Mouse (Mus musculus): Measurements from ENCODE around the gene Nfkbil1.

Nfkbil1 gene

GRCm38 (mm10) chr17:35241305-35242014 is 5.9 kb upstream of the Nfkbil1 start, which contains the start of gene Ddx39b:
TSS of gene Ddx39b (plus strand) at chr17:35241746.
- in situ Hi-C loops (cut with MboI; ENCODE audit: low pct_unique_long_range_greater_than_20kb in 1 of 2, low sequenced_read_pairs in 2 of 2, unreplicated experiment in 1 of 2): no loop called here

DNA sequence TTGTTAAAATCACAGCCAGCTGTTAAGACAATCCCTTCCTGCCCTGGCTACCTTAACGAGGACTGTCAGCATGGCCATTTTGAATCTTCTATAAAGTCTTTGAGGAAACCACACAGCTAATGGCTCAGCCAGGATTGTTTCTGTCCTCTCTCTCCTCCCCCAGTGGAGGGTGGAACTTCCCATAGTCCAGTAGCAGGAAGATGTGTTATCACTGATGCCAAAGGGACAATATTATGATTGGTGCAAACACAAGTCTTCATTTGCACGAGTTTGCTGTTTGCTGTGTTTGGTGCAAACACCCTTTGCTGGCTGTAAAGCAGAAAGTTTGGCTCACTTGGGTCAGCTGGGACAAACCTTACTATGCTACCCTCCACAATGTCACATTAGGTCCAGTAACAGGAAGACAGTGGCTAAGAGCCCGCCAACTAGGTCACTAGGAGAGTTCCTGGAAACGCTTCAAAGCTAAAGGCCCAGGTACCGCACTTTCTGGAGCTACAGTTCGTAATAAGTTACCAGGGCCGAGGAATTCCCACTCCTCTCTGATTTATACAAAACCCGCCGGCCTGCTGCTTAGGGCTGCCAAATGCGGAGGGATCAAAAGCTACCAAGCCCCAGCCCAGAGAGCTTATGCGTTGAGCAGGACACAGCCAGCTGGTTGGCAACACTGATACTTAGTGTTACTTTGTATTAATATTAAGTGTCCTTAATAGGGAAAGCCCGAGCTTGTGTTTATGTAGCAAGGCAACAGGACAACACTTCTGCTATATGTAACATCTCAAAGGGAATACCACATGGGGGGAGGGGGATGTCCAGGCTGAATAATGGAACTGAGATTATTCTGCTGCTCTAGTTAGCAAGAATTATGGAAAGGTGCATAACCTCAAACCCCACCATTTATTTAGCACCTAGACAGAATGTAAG is 5.1 kb upstream of the Nfkbil1 start:
- in situ Hi-C loops (cut with MboI; ENCODE audit: low pct_unique_long_range_greater_than_20kb in 1 of 2, low sequenced_read_pairs in 2 of 2, unreplicated experiment in 1 of 2): no loop called here

DNA sequence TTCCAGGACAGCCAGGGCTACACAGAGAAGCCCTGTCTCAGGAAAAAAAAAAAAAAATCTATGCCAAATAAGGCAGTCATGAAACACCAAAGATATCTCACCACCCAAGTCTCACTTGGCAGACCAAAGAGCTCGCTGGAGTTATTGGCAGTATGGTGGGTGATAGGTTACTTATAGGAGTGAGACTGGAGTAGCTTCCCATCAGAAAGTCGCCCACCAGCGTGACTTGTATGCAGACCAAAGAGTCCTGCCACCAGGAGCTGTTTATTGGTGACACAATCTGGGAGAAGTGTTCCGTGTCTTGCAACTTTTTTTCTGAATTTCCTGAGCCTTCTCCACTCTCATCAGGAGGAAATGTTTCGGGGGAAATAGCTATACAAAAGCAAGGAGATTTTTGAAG is 4.1 kb upstream of the Nfkbil1 start:
- in situ Hi-C loops (cut with MboI; ENCODE audit: low pct_unique_long_range_greater_than_20kb in 1 of 2, low sequenced_read_pairs in 2 of 2, unreplicated experiment in 1 of 2): no loop called here

DNA sequence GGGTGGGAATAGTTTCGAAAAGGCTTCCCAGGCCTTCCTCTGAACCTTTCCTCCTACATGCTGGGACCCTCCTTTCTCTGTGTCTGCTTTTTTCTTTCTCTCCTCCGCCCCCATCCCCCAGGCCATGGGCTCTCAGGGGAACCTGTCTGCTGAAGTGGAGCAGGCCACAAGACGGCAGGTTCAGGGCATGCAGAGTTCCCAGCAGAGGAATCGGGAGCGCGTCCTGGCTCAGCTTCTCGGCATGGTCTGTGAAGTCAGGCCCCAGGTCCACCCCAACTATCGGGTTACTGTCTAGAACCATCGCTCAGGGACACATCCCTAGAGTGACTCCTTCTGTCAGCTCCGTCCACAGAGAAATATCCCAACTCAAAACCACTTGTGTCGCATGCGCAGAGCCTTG is 1.9 kb upstream of the Nfkbil1 start:
- in situ Hi-C loops (cut with MboI; ENCODE audit: low pct_unique_long_range_greater_than_20kb in 1 of 2, low sequenced_read_pairs in 2 of 2, unreplicated experiment in 1 of 2): no loop called here

GRCm38 (mm10) chr17:35236996-35237395 is 1.4 kb upstream of the Nfkbil1 start:
- in situ Hi-C loops (cut with MboI; ENCODE audit: low pct_unique_long_range_greater_than_20kb in 1 of 2, low sequenced_read_pairs in 2 of 2, unreplicated experiment in 1 of 2): no loop called here

GRCm38 (mm10) chr17:35236390-35236746 is 776 bp upstream of the Nfkbil1 start:
- in situ Hi-C loops (cut with MboI; ENCODE audit: low pct_unique_long_range_greater_than_20kb in 1 of 2, low sequenced_read_pairs in 2 of 2, unreplicated experiment in 1 of 2): no loop called here

DNA sequence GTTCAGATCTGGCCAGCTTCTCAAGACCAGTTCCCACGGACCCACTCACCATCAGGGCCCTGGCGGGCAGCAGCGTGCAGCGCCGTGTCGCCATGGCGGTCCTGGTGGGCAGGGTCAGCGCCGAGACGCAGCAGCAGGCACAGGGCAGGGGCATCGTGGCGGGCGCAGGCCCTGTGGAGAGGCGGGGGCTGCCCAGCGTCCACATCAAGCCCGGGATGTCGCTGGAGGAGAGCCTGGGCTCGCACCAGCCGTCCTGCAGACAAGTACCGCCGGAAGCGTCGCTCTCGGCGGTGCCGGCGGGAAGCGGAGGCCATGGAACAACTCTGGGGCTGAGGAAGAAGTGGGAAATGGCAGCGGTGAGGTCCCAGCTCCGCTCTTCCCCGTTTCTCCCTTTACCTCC is 689 bp downstream of the Nfkbil1 start:
- in situ Hi-C loops (cut with MboI; ENCODE audit: low pct_unique_long_range_greater_than_20kb in 1 of 2, low sequenced_read_pairs in 2 of 2, unreplicated experiment in 1 of 2): loop anchor here (5.0 kb wide), 2 partner anchors 58 to 68 kb away; partner anchors contain the start of gene Aif1 (in 1 of the 2)

DNA sequence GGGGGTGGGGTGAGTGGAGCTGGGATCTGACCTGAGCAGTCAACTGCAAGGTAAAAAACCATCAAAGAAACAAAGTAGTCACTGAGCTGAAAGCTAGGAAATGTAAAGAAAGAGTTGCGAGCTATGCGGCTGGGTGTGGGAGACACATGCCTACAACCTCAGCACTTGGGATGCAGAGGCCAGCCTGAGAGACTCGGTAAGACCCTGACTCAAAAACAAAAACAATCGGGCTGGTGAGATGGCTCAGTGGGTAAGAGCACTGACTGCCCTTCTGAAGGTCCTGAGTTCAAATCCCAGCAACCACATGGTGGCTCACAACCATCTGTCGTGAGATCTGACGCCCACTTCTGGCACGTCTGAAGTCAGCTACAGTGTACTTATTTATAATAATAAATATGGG is 1.5 kb downstream of the Nfkbil1 start:
- in situ Hi-C loops (cut with MboI; ENCODE audit: low pct_unique_long_range_greater_than_20kb in 1 of 2, low sequenced_read_pairs in 2 of 2, unreplicated experiment in 1 of 2): loop anchor here (5.0 kb wide), 2 partner anchors 57 to 67 kb away; partner anchors contain the start of gene Aif1 (in 1 of the 2)

DNA sequence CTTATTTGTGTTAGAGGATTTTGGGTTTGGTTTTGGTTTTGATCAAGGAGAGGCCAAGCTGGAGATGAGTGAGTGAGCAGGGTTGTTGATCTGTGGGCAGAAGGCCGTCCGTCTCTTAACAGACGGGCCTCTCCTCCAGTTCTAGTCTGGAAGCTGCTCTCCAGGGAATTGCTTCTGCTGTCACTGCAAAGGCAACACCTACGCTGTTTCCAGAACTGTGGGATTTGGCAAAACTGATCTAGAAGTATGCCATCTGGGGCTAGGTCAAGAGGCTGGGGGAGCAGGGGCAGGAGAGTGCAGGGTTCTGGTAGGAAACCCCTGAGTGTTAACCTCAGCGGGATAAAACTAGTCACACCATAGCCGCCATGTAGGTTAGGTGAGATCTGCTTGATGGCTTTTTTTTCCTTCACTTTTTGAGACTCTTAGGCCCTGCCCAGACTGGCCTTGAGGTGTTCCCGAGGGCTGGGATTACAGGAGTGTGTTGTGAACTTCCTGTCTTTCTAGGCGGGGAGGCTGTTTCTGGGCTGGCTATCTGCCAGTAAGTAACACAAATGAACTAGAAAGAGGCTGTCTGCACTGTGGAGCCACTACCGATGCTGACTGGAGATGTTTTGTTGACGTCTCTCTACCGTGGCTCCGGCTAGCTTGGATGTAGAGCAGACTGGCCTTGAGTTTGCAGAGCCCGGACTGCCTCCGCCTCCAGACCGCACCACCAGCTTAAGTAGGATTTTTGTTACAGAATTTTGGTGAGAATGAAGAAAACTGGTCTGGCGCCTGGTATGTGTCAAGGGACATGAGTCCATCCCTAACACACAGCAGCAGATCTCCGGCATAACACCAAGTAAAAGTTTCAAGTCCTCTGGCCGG is 2.2 kb downstream of the Nfkbil1 start, which contains the start of gene Atp6v1g2:
Gene Atp6v1g2 (plus strand): TSS at position 547 of the 867 bp plus-strand sequence.
- in situ Hi-C loops (cut with MboI; ENCODE audit: low pct_unique_long_range_greater_than_20kb in 1 of 2, low sequenced_read_pairs in 2 of 2, unreplicated experiment in 1 of 2): loop anchor here (5.0 kb wide), 2 partner anchors 56 to 66 kb away; partner anchors contain the start of gene Aif1 (in 1 of the 2)

DNA sequence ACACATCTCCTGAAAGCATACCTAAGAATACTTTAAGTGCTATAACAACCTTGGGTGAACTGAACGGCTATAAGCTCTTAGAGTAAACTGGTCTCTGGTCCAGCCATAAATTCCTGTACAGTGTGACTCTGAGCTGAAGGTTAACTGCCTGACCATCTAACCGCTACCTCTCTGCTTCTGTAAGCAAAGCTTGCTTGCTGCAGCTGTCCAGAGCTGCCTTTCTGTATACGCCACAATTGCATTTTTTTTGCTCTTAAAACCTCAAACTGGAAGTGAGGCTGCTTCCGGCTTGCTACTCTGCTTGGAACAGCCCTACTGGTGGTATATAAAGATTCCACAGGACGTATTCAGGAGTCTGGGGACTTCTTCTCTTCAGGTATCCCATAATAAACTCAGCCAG is 2.9 kb downstream of the Nfkbil1 start:
- in situ Hi-C loops (cut with MboI; ENCODE audit: low pct_unique_long_range_greater_than_20kb in 1 of 2, low sequenced_read_pairs in 2 of 2, unreplicated experiment in 1 of 2): loop anchor here (5.0 kb wide), 2 partner anchors 55 to 65 kb away; partner anchors contain the start of gene Aif1 (in 1 of the 2)

GRCm38 (mm10) chr17:35232043-35232442 is 3.5 kb downstream of the Nfkbil1 start:
- in situ Hi-C loops (cut with MboI; ENCODE audit: low pct_unique_long_range_greater_than_20kb in 1 of 2, low sequenced_read_pairs in 2 of 2, unreplicated experiment in 1 of 2): loop anchor here (5.0 kb wide), 2 partner anchors 55 to 65 kb away; partner anchors contain the start of gene Aif1 (in 1 of the 2)

- in situ Hi-C loops (cut with MboI; ENCODE audit: low pct_unique_long_range_greater_than_20kb in 1 of 2, low sequenced_read_pairs in 2 of 2, unreplicated experiment in 1 of 2): loop anchor here (5.0 kb wide), 2 partner anchors 54 to 64 kb away; partner anchors contain the start of gene Aif1 (in 1 of the 2)
These were observed 4.6 kb downstream of the Nfkbil1 start for GRCm38 (mm10) chr17:35231022-35231421.

DNA sequence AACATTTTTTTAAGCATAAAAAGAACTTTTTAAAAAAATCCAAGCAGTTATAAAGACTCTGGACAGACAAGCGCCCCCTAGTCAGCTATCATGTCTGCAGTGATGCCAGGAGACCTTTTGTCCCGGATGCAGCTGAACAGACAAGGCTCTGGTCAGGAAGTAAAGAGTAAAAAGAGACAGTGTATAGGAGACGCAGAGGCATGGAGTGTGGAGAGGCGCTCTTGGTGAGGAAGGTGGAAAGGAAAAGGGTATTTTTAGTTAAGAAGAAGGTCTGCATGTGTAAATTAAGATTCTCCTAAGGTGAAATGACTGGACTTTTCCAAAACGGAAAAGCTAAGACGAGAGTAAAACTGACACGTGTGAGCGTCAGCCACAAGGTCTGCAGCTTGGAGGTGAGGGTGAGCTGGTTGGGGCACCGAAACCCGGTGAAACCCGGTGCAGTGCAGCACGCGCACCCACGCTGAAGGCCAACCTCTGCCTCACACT is 9.0 kb downstream of the Nfkbil1 start:
- in situ Hi-C loops (cut with MboI; ENCODE audit: low pct_unique_long_range_greater_than_20kb in 1 of 2, low sequenced_read_pairs in 2 of 2, unreplicated experiment in 1 of 2): no loop called here

DNA sequence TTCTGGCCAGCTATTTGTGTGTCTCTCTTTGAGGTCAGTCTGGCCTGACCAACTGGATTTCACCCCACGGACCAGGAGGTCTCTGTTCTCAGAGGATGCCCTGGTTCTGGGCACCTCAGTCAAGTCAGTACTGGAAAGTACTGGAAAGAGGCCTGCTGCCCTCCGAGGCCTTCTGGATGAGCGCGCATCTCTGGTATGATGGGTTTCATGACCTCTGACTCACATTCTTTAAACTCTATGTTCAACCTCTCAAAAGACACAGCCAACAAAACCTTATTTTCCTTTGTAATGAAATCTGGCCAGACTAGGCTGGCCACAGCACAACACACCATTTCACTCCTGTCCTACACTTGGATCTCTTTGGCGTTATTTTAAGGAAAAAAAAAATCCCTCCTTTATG is 10.1 kb downstream of the Nfkbil1 start:
- in situ Hi-C loops (cut with MboI; ENCODE audit: low pct_unique_long_range_greater_than_20kb in 1 of 2, low sequenced_read_pairs in 2 of 2, unreplicated experiment in 1 of 2): no loop called here

GRCm38 (mm10) chr17:35224641-35225040 is 11.0 kb downstream of the Nfkbil1 start:
- in situ Hi-C loops (cut with MboI; ENCODE audit: low pct_unique_long_range_greater_than_20kb in 1 of 2, low sequenced_read_pairs in 2 of 2, unreplicated experiment in 1 of 2): no loop called here

DNA sequence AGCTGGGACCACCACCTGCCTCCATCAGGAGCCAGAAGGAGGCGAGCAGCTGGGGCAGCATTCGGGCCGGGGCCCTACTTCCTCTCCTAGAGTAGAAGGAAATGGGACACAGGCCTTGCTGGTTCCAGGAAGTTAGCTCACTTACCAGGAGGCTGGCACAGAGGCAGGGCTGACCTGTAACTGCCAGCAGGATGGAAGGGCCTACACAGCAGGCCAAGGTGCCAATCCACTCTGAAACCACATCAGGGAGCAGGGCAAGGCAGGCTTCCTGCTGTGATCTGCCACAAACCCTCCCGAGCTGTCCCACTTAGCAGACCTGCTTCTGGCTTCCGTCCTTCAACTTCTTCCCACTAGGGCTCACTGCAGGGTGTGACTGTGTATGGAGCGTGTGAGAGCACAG is 13.3 kb downstream of the Nfkbil1 start:
- in situ Hi-C loops (cut with MboI; ENCODE audit: low pct_unique_long_range_greater_than_20kb in 1 of 2, low sequenced_read_pairs in 2 of 2, unreplicated experiment in 1 of 2): no loop called here

DNA sequence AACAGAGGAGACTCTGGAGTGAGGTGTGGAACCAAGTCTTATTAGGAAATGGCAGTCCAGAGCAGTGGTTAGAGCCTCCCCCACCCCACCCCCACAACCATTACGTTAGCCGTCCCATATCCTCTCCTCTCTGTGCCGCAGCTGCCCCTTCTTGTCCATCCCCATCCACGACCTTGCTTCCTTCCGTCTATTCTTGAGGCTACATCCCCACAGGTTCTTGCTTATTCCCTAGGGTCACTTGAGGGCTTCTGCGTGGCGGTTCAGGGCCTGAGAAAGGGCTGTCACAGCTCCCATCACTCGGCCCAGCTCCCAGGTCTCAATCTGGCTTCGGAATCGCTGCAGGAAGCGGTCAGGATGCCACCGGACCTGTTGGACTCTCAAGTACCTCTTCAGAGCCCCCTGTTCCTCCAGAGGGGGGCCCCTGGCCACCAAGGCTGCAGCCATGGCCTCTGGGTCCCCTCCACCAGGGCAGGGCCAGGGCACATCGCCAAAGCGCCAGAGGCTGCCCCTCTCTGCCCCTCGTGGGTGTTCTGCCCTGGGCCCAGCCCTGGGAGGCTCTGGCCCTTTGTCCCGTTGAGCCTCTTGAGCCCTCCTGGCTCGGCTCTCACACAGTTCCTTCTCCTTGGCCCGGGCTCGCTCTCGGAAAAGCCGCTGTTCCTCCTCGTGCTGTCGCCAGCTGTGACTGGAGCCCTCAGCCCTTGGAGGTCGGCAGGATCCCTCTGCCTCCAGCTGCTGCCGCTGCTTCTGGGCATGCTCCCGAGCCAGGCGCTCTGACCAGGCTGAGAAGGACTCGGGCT is 15.2 kb downstream of the Nfkbil1 start, which contains the start of gene Gm16181:
Gene Gm16181 (plus strand): TSS at position 679 of the 797 bp plus-strand sequence.
- in situ Hi-C loops (cut with MboI; ENCODE audit: low pct_unique_long_range_greater_than_20kb in 1 of 2, low sequenced_read_pairs in 2 of 2, unreplicated experiment in 1 of 2): no loop called here
